Mouse (Mus musculus): ENCODE results near the gene Eddm3b. TPM values are rescaled to one million over a fixed set of nuclear protein-coding genes. Genes with fewer than 3 reads are reported as not detected.

Gene Eddm3b
- total RNA-seq (2021) = not detected
- long read RNA-seq, experiment 1 = 0 reads
- long read RNA-seq, experiment 2 = 0 reads

GRCm38 (mm10) chr14:51113916-51114560 lies at the start of gene Eddm3b:
TSS of gene Eddm3b (plus strand) at chr14:51114426.
- intact Hi-C loops (cut with DNase I) = no loop called here
- no peak for DNase-seq

GRCm38 (mm10) chr14:51068956-51069355 lies 45.3 kb upstream of the Eddm3b start:
- intact Hi-C loops (cut with DNase I) = no loop called here
- no peak for DNase-seq

GRCm38 (mm10) chr14:51069617-51070016 lies 44.6 kb upstream of the Eddm3b start:
- intact Hi-C loops (cut with DNase I) = no loop called here
- DNase-seq = no peak

- intact Hi-C loops (cut with DNase I) = no loop called here
- no peak for DNase-seq
Measured at GRCm38 (mm10) chr14:51074335-51074734, 39.9 kb upstream of the Eddm3b start, which contains the start of gene Olfr750. TSS of gene Olfr750 (minus strand) at chr14:51074435.

GRCm38 (mm10) chr14:51079180-51079579 lies 35.0 kb upstream of the Eddm3b start:
- intact Hi-C loops (cut with DNase I) = no loop called here
- no peak for DNase-seq

- no peak for DNase-seq
- intact Hi-C loops (cut with DNase I) = no loop called here
Measured at GRCm38 (mm10) chr14:51081035-51081434, 33.2 kb upstream of the Eddm3b start.

GRCm38 (mm10) chr14:51082599-51083581 lies 31.3 kb upstream of the Eddm3b start:
- intact Hi-C loops (cut with DNase I) = no loop called here

GRCm38 (mm10) chr14:51083805-51084204 lies 30.4 kb upstream of the Eddm3b start:
- intact Hi-C loops (cut with DNase I) = no loop called here
- DNase-seq = no peak

More at GRCm38 (mm10) chr14:51082599-51083581, 31.3 kb upstream of the Eddm3b start:
- peak; percentile 36 to 54 for DNase-seq

- intact Hi-C loops (cut with DNase I) = no loop called here
- DNase-seq = no peak
Measured at GRCm38 (mm10) chr14:51085086-51085485, 29.1 kb upstream of the Eddm3b start.

GRCm38 (mm10) chr14:51085911-51086310 lies 28.3 kb upstream of the Eddm3b start:
- intact Hi-C loops (cut with DNase I) = no loop called here

GRCm38 (mm10) chr14:51087762-51088161 lies 26.5 kb upstream of the Eddm3b start:
- no peak for DNase-seq
- intact Hi-C loops (cut with DNase I) = no loop called here

More at GRCm38 (mm10) chr14:51085911-51086310, 28.3 kb upstream of the Eddm3b start:
- no peak for DNase-seq

GRCm38 (mm10) chr14:51088166-51088969 lies 25.9 kb upstream of the Eddm3b start:
- DNase-seq = peak; percentile 79 to 82
- intact Hi-C loops (cut with DNase I) = no loop called here

- DNase-seq = peak; percentile 93 to 96
- intact Hi-C loops (cut with DNase I) = loop anchor here (1.0 kb wide), 1 partner anchor 26 kb away; no protein-coding TSS in a partner anchor
Measured at GRCm38 (mm10) chr14:51088970-51089673, 25.1 kb upstream of the Eddm3b start.

GRCm38 (mm10) chr14:51089674-51090076 lies 24.6 kb upstream of the Eddm3b start:
- no peak for DNase-seq
- intact Hi-C loops (cut with DNase I) = loop anchor here (1.0 kb wide), 1 partner anchor 26 kb away; no protein-coding TSS in a partner anchor

- DNase-seq = peak; percentile 67 to 87
- intact Hi-C loops (cut with DNase I) = no loop called here
Measured at GRCm38 (mm10) chr14:51090077-51090781, 24.0 kb upstream of the Eddm3b start.

GRCm38 (mm10) chr14:51090921-51091900 lies 23.0 kb upstream of the Eddm3b start, which contains the start of the genes Rnase4 and Ang:
TSS of gene Rnase4 (plus strand) at chr14:51091077.
TSS of gene Ang (plus strand) at chr14:51091150.
- intact Hi-C loops (cut with DNase I) = no loop called here
- peak; percentile 59 to 73 for DNase-seq

GRCm38 (mm10) chr14:51092073-51092620 lies 22.1 kb upstream of the Eddm3b start:
- intact Hi-C loops (cut with DNase I) = no loop called here
- no peak for DNase-seq
